Mouse (Mus musculus) testis, adult 2 months (tissue): ENCODE measurements around the gene Ccdc106. TPM values are rescaled to one million over a fixed set of nuclear protein-coding genes. Genes with fewer than 3 reads are reported as not detected.

Experiments used
- H3K27ac ChIP-seq: fragments of 200-500 bp; 2 replicates; pipeline ENCODE4 v1.5.1; 2012; ENCODE audit warnings: low read depth, low read length; ENCODE audit not compliant: control insufficient read depth, insufficient read depth
- H3K27me3 ChIP-seq: fragments of 200-500 bp; 2 replicates; pipeline ENCODE4 v1.6.1; 2012; ENCODE audit warnings: mild to moderate bottlenecking, low read length, moderate library complexity; ENCODE audit not compliant: control insufficient read depth, insufficient read depth
- H3K36me3 ChIP-seq: fragments of 200-500 bp; 2 replicates; pipeline ENCODE4 v1.6.1; 2012; ENCODE audit warnings: mild to moderate bottlenecking, low read length; ENCODE audit not compliant: control insufficient read depth, insufficient read depth
- H3K4me1 ChIP-seq: fragments of 200-500 bp; 2 replicates; pipeline ENCODE4 v1.6.1; 2012; ENCODE audit warnings: low read length; ENCODE audit not compliant: control insufficient read depth, insufficient read depth
- H3K4me3 ChIP-seq: fragments of 200-500 bp; 2 replicates; pipeline ENCODE4 v1.5.1; 2012; ENCODE audit warnings: low read depth, mild to moderate bottlenecking, low read length, moderate library complexity, mixed read lengths; ENCODE audit not compliant: control insufficient read depth
- CTCF ChIP-seq: fragments of 200-500 bp; IDR thresholded peaks from 2 replicates; pipeline ENCODE4 v1.5.1; 2012; ENCODE audit warnings: low read depth, mild to moderate bottlenecking, inconsistent platforms, low read length, moderate library complexity; ENCODE audit not compliant: control insufficient read depth, insufficient read depth, insufficient replicate concordance
- POLR2A ChIP-seq: fragments of 200-500 bp; IDR thresholded peaks from 2 replicates; pipeline ENCODE4 v1.6.1; 2012; ENCODE audit warnings: low read depth, mild to moderate bottlenecking, inconsistent platforms, low read length, moderate library complexity; ENCODE audit not compliant: control insufficient read depth
- polyA plus RNA-seq: library from polyadenylated mRNA; depleted of rRNA; stranded (reverse); fragments of >200 nt; gene quantifications from 2 replicates; pipeline ENCODE4 v1.2.3, GENCODE M21; 2012; rRNA removed

The Ccdc106 gene
- 7.9 and 9.2 TPM in 2 replicates for polyA plus RNA-seq

DNA sequence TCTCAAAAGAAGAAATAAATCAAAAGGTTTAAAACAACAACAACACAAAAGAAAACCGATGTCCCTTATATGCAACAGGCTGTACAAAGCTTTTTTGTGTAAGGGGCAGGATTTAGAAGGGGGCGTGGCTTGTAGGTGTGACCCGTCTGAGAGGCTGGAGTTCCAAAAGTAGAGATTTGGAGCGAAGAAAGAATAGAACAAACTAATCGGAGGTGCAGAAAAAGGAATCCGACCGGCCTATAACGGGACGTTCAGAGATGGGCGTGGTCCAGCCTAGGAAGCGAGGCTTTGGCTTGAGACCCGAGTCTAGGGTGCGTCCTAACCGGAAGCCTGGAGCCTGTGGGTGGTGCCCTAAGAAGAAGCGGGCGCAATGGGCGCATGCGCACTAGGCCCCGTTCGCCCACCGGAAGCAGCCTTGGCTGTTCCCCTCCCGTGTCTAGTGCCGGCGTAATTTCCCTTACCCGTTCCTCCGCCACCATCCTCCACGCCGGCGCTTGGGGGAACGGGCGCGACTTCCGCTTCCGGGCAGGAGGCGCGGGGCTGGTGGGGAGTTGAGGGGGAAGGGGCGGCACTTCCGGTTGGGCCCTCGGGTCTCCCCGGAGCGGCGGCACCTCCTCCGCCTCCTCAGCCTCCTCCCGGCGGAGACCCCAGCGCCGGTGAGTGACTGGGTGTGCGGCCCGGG lies at the start of gene Ccdc106, which contains the start of gene Zfp865:
TSS of gene Ccdc106 (plus strand) at position 554 of the 682 bp plus-strand sequence.
TSS of gene Zfp865 (plus strand) at position 377 of the 682 bp plus-strand sequence.
- H3K36me3 ChIP-seq, result peaks cover 1% of the 10 kb centered on the region; the same call in 1 of the 2 replicates
- H3K4me3 ChIP-seq, result peak within 1 kb of the TSS; percentile 88

DNA sequence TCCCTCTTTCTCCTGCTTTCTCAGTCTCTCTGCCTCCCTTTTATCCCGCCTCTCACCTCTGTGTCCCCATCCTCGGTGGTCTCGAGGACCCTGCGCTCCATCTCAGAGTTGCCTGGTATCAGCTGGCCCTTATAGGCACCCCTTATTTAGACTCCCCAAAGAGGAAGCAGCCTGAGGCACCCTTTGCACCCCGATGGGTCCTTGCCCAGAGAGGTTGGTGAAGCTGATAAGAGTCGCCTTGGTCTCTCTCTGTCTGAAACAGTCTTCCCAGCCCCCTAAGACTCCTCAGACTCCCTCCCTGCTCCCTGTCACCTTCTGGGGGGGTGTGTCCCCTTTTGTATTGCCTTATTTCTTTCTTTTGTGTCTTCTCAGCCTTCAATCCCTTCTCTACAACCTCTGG lies 49.3 kb upstream of the Ccdc106 start, which contains the start of gene Sbk3:
TSS of gene Sbk3 (minus strand) at position 101 of the 400 bp plus-strand sequence.
- H3K27me3 ChIP-seq, result no peaks in the 10 kb centered on the region
- TF ChIP-seq POLR2A (no peak), CTCF (no peak)
- no peak within 1 kb of the TSS for H3K4me3 ChIP-seq
- H3K36me3 ChIP-seq, result no peaks in the 10 kb centered on the region
- H3K4me1 ChIP-seq, result peaks cover 3% of the 10 kb centered on the region; the same call in 1 of the 2 replicates
- H3K27ac ChIP-seq, result no peak within 1 kb of the TSS

More for the DNA sequence above, at the start of gene Ccdc106, which contains the start of gene Zfp865:
- peak within 1 kb of the TSS; percentile 85 for H3K27ac ChIP-seq
- no peak for TF ChIP-seq CTCF
- peak; percentile 78 for TF ChIP-seq POLR2A
- H3K4me1 ChIP-seq, result peaks cover 4% of the 10 kb centered on the region
- no peaks in the 10 kb centered on the region for H3K27me3 ChIP-seq

DNA sequence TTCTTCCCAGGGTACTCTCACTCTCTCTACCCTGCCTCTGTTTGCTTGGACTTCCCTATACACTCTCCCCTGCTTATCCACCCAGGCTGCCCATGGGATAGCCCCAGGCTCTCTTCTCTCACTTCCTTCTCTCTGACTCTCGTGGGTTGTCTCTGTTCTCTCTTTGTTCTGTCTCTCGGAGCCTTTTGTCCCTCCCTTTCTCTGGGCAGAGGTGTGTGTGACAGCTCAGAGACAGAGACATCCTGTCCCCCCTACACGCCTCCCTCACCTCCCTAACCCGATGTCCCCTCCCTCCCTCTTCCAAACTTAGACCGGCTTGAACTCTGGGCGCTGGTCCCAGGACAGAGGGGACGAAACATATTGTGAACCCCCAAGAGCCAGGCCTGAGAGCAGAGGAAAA lies 48.6 kb upstream of the Ccdc106 start:
- no peak overlapping the region for H3K27ac ChIP-seq
- TF ChIP-seq POLR2A, result no peak
- peaks cover 3% of the 10 kb centered on the region; the same call in 1 of the 2 replicates for H3K4me1 ChIP-seq
- H3K27me3 ChIP-seq, result no peaks in the 10 kb centered on the region
- H3K36me3 ChIP-seq, result no peaks in the 10 kb centered on the region
- no peak overlapping the region for H3K4me3 ChIP-seq

DNA sequence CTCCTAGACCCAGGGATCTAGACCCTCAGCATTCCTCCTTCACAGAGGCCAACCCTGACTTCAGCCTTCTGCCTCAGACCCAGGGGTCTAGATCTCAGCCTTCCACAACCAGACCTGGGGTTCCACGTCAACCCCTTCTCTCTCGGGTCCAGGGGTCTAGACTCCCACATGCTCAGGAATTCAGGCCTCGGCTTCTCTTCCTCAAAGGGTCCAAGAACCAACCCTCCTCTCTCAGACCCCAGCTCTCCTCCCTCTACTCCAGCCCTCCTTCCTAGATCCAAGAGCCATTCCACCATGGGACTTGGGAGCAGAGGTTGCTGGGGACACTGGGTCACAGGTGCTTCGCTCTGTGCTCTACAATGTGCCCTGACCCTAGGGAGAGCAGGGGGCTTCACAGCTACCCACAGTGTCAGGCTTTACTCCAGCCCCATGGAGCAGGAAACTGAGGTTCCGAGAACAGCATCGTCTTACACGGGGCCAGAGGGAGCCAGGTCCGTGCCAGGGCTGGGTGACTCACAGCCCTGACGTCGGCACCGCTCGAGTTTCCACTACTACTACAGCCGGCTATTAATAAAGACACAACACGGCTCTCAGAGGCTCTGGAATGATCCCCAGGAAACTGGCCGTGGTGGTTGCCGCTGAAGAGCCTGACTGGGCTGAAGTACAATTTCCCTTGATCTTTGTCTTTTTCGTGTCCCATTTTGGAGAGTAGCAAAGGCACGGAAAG lies 47.9 kb upstream of the Ccdc106 start:
- Histone ChIP-seq H3K4me3 (no peak overlapping the region), H3K36me3 (no peaks in the 10 kb centered on the region), H3K27me3 (no peaks in the 10 kb centered on the region), H3K27ac (no peak overlapping the region), H3K4me1 (peaks cover 3% of the 10 kb centered on the region; the same call in 1 of the 2 replicates)
- TF ChIP-seq POLR2A (no peak), CTCF (no peak)

DNA sequence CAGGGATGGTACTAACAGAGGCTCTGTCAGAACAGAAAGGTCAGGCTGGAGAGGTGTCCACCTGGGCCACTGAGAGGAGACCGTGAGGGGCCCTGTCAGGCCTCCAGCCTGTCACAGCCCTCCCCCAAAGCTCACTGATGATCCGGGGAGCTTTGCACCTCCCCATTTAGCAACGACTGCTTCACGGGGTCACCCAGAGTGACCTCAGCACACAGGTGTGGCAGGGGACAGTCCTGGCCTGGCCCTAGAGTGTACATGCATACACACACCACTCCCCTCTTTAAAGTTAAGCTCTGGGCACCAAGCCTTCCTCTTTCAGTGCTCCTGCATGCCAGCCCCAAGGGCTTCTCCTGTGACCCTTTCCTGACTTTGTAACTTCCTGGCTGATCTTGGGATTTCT lies 44.9 kb upstream of the Ccdc106 start:
- Histone ChIP-seq H3K27me3 (no peaks in the 10 kb centered on the region), H3K4me1 (peaks cover 3% of the 10 kb centered on the region; the same call in 1 of the 2 replicates)
- TF ChIP-seq POLR2A (no peak), CTCF (no peak)

DNA sequence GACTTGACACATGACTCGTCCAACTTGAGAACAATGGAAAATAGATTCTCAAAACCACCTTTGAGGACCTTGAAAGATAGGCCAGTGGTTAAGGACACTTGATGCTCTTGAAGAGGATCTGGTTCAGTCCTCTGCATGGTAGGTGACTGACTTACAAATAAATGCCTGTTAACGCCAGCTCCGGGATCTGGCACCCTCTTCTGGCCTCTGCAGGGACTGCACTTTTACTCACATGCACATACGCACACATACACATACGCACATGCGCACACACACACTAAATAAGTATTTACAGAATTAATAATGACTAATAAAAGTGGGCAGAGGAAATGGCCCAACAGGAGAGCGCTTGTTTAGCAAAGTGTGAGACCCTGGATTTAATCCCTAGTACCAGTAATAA lies 43.5 kb upstream of the Ccdc106 start:
- Histone ChIP-seq H3K4me3 (no peak overlapping the region), H3K27me3 (no peaks in the 10 kb centered on the region), H3K27ac (no peak overlapping the region), H3K36me3 (no peaks in the 10 kb centered on the region), H3K4me1 (peaks cover 3% of the 10 kb centered on the region; the same call in 1 of the 2 replicates)
- TF ChIP-seq CTCF (no peak; the same call in 1 of the 2 replicates), POLR2A (no peak)

More for the DNA sequence above, 44.9 kb upstream of the Ccdc106 start:
- no peaks in the 10 kb centered on the region for H3K36me3 ChIP-seq
- H3K27ac ChIP-seq, result no peak overlapping the region
- H3K4me3 ChIP-seq, result no peak overlapping the region

DNA sequence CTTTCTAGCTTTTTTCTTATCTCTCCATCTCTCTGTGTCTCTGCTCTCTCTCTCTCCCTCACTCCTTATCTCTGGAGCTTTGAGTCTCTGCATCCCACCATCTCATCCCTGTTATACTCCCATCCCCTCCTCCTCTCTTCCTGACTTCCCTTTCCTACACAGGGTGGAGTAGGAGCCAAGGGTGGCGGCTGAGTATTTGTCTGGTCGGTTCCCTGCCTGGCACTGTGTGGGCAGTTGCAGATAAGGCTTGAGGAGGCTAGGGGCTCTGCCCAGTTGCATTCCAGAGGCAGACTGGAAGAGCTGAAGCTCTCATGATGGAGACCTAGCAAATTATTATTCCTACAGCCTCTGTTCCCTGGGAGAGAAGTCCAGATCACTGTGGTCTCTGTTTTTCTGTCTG lies 32.1 kb upstream of the Ccdc106 start:
- Histone ChIP-seq H3K27me3 (no peaks in the 10 kb centered on the region), H3K36me3 (no peaks in the 10 kb centered on the region), H3K27ac (no peak overlapping the region), H3K4me1 (peaks cover under 1% of the 10 kb centered on the region; the same call in 1 of the 2 replicates), H3K4me3 (no peak overlapping the region)
- TF ChIP-seq POLR2A, result no peak
- TF ChIP-seq CTCF, result no peak
